Mouse (Mus musculus) lung, adult 2 months (tissue): ENCODE data around the gene Tpcn2. TPM values are rescaled to one million over a fixed set of nuclear protein-coding genes. Genes with fewer than 3 reads are reported as not detected.
A peak's percentile ranks its signal among the peaks of the same experiment; 100 is the strongest.

Experiments used
- DNase-seq: peaks from one replicate; pipeline ENCODE4 v3.0.0; 2022
- H3K4me1 ChIP-seq: fragments of 200-500 bp; 2 replicates; pipeline ENCODE4 v1.6.1; 2011; ENCODE audit warnings: low read length; ENCODE audit not compliant: control insufficient read depth, insufficient read depth
- H3K4me3 ChIP-seq: fragments of 200-500 bp; replicated peaks from 2 replicates; pipeline ENCODE3; 2011; ENCODE audit warnings: low read depth, mild to moderate bottlenecking, control low read depth, low read length; ENCODE audit errors: extremely low read depth
- CTCF ChIP-seq: fragments of 200-500 bp; IDR thresholded peaks from 2 replicates; pipeline ENCODE4 v1.5.1; 2011; ENCODE audit warnings: mild to moderate bottlenecking, low read length, control low read depth; ENCODE audit not compliant: insufficient read depth
- POLR2A ChIP-seq: fragments of 200-500 bp; IDR thresholded peaks from 2 replicates; pipeline ENCODE4 v1.6.1; 2011; ENCODE audit warnings: low read depth, mild to moderate bottlenecking, control low read depth, low read length, borderline replicate concordance; ENCODE audit errors: extremely low read depth
- WGBS: fragments of 180-500 bp; shearing (Covaris S2); methylation state at CpG from one replicate; pipeline ENCODE4 v1.1.7; 2018; 5-methylcytosine and 5-hydroxymethylcytosine counted together
- polyA plus RNA-seq: library from polyadenylated mRNA; depleted of rRNA; stranded (reverse); fragments of >200 nt; gene quantifications from 2 replicates; pipeline ENCODE4 v1.2.3, GENCODE M21; 2012

The Tpcn2 gene
- polyA plus RNA-seq, 1 experiment, result 40.9 TPM

DNA sequence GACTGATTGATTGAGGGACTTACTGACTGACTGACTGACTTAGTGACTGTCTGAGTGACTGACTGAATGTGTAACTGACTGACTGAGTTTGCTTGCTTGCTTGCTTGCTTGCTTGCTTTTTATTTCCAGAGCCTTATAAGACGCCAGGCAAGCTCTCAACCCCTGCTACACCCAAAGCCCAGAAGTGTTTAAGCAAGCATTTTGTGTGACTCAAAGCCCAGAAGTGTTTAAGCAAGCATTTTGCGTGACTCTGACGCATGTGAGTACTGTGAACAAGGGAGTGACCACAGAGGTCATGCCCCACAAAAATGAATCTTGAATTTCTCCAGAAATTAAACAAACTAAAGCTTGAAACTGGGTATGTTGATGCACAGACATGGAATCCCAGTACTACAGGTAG is 482 bp upstream of the Tpcn2 start:
- WGBS, result 40% methylated on average over 3 of the region's 3 CpGs
- Histone ChIP-seq H3K4me3 (no peak overlapping the region), H3K4me1 (peaks cover 8% of the 10 kb centered on the region)
- DNase-seq, result peak; percentile 41
- TF ChIP-seq CTCF, result no peak
- no peak for TF ChIP-seq POLR2A

DNA sequence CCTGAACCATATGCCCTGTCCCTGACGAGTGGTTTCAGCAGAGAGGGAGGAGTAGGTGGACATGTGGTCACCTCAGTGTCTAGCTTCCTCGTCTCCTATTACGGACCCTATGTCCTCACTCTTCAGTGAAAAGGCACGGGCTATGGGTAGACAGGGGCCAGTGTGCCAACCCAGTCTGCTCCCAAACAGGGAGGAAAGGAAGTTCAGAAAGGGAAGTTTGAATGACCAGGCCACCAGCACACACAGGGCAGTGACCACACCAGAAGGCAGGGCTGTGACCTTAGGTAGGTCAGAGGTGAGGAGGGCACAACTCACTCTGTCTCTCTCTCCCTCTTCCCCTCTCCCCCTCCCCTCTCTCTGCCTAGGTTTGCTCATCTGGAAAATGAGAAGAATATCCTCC is 770 bp downstream of the Tpcn2 start:
- peak overlapping the region; percentile 58 for H3K4me3 ChIP-seq
- 41% methylated on average over 4 of the region's 4 CpGs for WGBS
- peak; percentile 31 for DNase-seq
- H3K4me1 ChIP-seq, result peaks cover 8% of the 10 kb centered on the region
- TF ChIP-seq POLR2A (no peak), CTCF (no peak)

DNA sequence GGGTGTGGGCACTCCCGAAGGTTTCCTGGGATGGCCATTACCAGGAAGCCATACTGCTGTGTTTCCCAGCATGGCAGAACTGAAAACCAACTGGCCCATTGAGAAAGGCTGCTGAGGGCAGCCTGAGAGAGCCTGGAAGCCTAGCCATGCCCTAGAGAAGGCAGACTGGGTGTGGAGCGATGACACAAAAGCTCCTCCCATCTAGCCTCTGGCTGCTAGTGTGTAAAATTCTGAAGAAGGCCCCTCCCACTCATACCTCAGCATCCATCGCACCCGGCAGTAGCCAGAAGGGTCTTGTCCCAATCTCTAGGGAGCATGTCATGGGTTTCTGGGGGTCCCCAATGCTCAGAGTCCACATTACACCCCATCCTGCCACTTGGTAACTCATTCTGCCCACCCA is 2.4 kb downstream of the Tpcn2 start:
- 74% methylated on average over 4 of the region's 4 CpGs for whole genome bisulfite sequencing
- no peak overlapping the region for H3K4me3 ChIP-seq
- TF ChIP-seq POLR2A, result no peak
- TF ChIP-seq CTCF, result no peak
- no peak for DNase-seq
- H3K4me1 ChIP-seq, result peaks cover 8% of the 10 kb centered on the region

DNA sequence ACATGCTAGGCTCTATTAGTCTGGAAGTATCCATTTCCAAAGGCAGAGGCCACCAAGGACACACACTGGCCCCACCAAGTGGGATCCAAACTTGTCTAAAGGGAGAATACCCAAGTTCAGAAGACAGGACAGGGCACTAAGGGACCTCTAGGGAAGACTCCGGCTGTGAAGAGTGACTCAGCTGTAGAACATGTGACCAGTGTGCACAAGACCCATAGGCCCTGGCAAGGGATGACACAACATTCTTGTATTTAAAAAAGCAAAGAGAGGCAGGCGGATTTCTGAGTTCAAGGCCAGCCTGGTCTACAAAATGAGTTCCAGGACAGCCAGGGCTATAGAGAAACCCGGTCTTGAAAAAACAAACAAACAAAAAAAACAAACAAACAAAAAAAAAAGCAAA is 8.3 kb downstream of the Tpcn2 start:
- no peak for TF ChIP-seq CTCF
- TF ChIP-seq POLR2A, result no peak
- H3K4me3 ChIP-seq, result no peak overlapping the region
- WGBS, result 71% methylated on average over 3 of the region's 3 CpGs
- no peak for DNase-seq
- H3K4me1 ChIP-seq, result no peaks in the 10 kb centered on the region

DNA sequence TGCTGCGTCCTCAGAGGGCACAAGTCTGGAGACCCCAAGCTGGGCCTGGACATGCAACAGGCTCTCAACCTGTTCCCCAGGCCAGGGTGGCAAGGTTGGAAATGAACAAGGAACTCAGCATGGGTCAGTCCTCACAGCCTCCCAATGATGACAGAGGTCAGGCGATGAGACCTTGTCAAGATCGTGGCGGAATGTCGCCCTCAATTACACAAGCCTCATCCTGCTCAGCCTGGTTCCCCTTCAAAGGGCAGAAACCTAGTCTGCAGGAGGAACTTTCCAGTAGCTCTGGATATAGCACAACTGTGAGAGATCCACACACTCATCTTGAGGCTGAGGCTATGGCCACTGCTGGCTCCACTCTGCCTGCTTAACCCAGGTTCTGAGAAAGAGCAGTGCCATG is 12.9 kb downstream of the Tpcn2 start:
- TF ChIP-seq POLR2A, result no peak
- TF ChIP-seq CTCF, result no peak
- no peak for DNase-seq
- WGBS, result 94% methylated on average over 5 of the region's 5 CpGs
- Histone ChIP-seq H3K4me3 (no peak overlapping the region), H3K4me1 (no peaks in the 10 kb centered on the region)

DNA sequence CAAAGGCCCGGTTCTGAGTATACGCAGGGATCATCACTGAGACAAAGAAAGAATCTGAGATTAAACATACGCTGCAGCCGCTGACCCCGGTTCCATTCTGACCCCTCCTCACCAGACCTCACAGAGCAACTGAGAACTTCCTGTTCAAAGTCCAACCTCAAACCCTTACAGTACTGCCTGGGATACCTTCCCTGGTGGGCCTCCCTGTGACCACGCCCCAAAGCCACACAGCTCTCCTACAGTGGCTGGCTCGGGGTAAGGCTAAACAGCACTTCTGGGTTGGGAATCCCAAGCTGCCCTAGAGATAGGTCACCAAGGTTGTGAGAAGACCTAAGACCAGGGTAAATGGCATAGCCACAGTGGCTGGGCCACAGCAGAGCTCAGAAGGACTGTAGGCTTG is 14.9 kb downstream of the Tpcn2 start:
- no peak for TF ChIP-seq POLR2A
- no peak for TF ChIP-seq CTCF
- no peak for DNase-seq
- Histone ChIP-seq H3K4me3 (no peak overlapping the region), H3K4me1 (no peaks in the 10 kb centered on the region)
- WGBS, result 90% methylated on average over 7 of the region's 7 CpGs

DNA sequence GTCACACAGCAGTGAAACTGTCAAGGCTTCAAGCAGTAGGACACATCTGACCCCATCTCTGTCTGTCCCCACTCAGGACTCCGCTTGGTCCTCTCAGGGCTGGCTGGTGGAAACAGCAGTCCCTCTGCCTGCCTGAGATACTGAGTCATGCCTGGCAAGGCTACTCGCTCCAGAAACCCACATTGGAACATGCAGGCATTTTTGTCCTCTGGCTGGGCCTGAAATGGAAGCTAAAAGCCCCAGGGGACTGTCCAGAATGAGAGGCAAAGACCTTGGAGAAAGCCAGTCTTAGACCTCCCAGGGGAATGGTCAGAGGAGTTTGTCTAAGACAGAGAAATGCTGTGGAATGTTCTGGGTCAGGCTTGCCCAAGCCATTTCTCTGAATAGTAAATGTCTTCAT is 17.8 kb downstream of the Tpcn2 start:
- TF ChIP-seq POLR2A (no peak), CTCF (no peak)
- WGBS, result 91% methylated on average over 2 of the region's 2 CpGs
- H3K4me3 ChIP-seq, result no peak overlapping the region
- no peaks in the 10 kb centered on the region for H3K4me1 ChIP-seq
- no peak for DNase-seq

DNA sequence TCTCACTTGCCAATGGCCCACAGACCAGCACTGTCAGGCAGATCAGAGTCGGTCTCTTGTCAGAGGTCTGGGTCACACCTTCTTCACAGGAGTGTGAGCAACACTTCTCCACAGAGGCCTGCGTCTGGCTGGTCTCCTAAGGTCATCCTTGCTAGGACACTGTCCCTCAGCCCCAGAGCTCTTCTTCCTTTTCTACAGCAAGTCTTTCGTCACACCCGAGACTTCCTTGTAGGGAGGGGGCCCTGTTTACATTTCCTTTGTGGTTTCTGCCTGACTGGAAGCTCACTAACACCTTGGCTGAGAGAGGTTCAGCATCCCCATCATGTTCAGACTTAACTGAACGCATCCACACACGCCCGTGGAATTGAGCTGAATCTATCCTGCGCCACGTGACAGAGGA is 19.6 kb downstream of the Tpcn2 start:
- 60% methylated on average over 9 of the region's 9 CpGs for WGBS
- TF ChIP-seq POLR2A, result no peak
- no peak for TF ChIP-seq CTCF
- no peak overlapping the region for H3K4me3 ChIP-seq
- no peak for DNase-seq
- H3K4me1 ChIP-seq, result no peaks in the 10 kb centered on the region

DNA sequence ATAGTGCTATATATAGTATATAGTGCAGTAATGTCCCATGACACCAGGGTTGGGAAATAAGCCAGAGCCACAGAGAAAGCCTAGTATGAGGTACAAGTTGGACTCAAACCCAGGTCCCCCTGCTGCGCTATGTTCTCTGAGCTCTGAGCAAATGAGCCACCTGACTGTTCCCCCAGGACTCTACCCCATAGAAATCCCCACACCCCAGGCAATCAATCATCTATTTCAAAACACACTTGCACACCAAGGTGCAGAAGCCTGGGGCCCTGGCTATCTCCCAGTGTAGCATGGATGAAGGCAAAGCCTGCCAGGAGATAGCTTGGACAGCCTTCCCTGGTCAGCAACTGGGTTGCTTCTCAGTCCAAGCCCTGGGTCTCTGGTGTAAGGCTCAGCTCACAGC is 27.7 kb downstream of the Tpcn2 start:
- H3K4me1 ChIP-seq, result no peaks in the 10 kb centered on the region
- TF ChIP-seq CTCF (no peak), POLR2A (no peak)
- no peak overlapping the region for H3K4me3 ChIP-seq
- whole genome bisulfite sequencing, result 89% methylated on average over 1 of the region's 1 CpGs
- no peak for DNase-seq

DNA sequence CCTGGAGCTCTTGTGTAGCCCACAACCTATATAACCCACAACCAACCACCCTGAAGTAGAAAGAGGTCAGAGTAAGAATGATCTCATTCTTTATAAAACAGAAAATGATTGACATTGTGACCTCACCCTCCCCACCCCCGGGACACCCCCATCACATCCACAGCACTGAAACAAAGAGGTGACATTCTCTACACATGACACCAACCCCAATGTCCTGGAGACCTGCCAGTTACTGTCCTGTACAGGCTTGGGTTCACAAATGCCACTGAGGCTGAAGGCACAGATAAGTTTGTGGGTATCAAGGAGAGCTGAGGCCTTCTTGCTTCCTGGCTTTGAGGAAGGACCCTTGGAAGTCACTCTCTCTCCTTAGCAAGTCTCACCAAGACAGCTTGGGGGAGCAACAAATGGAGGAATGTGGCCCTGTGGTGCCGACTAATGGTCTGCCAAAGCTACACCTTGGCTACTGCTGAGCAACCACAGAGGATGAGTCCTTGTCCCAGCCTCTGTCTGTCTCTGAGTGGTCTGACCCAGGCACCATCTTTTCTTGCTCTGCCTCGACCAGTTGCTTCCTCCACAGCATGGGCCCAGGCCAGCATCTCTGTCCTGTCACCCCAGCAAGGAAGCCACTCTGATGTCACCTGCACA is 29.7 kb downstream of the Tpcn2 start:
- 58% methylated on average over 3 of the region's 3 CpGs for WGBS
- no peak for DNase-seq
- TF ChIP-seq CTCF (no peak), POLR2A (no peak)
- Histone ChIP-seq H3K4me3 (no peak overlapping the region), H3K4me1 (no peaks in the 10 kb centered on the region)
